Mouse (Mus musculus): ENCODE data around the gene Rnf214.

GRCm38 (mm10) chr9:45854136-45854535 lies 52.6 kb downstream of the Rnf214 start:
- TF ChIP-seq CTCF (IDR thresholded peaks at IDR 0.05), result no peak
- no peak for TF ChIP-seq EP300 (IDR thresholded peaks at IDR 0.05)

All from lung, postnatal 0 days (tissue).